Mouse (Mus musculus) heart, adult 2 months (tissue): ENCODE measurements around the gene Trim5.
"Not testable (repeated sequence)": the region's sequence is repeated elsewhere in the genome, so short reads cannot be mapped to it uniquely, and the experiment has no call there.

Experiments
- CTCF ChIP-seq: fragments of 200-600 bp; IDR thresholded peaks from 2 replicates; pipeline ENCODE4 v1.8.1; 2022; ENCODE audit warnings: antibody characterized with exemption, mild to moderate bottlenecking, moderate library complexity
- EP300 ChIP-seq: fragments of 200-500 bp; IDR thresholded peaks from 2 replicates; pipeline ENCODE4 v1.6.1; 2011; ENCODE audit warnings: low read depth, low read length, control low read depth; ENCODE audit not compliant: insufficient read depth
- POLR2A ChIP-seq: fragments of 200-500 bp; IDR thresholded peaks from 2 replicates; pipeline ENCODE4 v1.6.1; 2011; ENCODE audit warnings: mild to moderate bottlenecking, low read depth, low read length, control low read depth; ENCODE audit not compliant: insufficient read depth

- not testable (repeated sequence) for TF ChIP-seq POLR2A, CTCF, EP300
Observed at GRCm38 (mm10) chr7:104279361-104279760, 8.5 kb downstream of the Trim5 start.
